Mouse (Mus musculus) limb, embryonic 13.5 days (tissue): ENCODE data around the gene Crybg1. TPM values are rescaled to one million over a fixed set of nuclear protein-coding genes. Genes with fewer than 3 reads are reported as not detected.

Experiments
- ATAC-seq: fragments of 200-750 bp; cut with Nextera tagmentation; 2 replicates; pipeline ENCODE4 v1.8.0; 2017; ENCODE audit warnings: low read depth, moderate number of reproducible peaks, moderate TSS enrichment; ENCODE audit not compliant: low FRiP score
- H3K27ac ChIP-seq: fragments of 300-500 bp; sonication (generic); 2 replicates; pipeline ENCODE4 v1.5.1; 2015; ENCODE audit warnings: inconsistent platforms, mild to moderate bottlenecking, moderate library complexity
- H3K27me3 ChIP-seq: fragments of 300-500 bp; sonication (generic); 2 replicates; pipeline ENCODE4 v1.6.1; 2015; ENCODE audit warnings: mild to moderate bottlenecking, inconsistent platforms
- H3K36me3 ChIP-seq: fragments of 300-500 bp; sonication (generic); 2 replicates; pipeline ENCODE4 v1.6.1; 2015; ENCODE audit warnings: inconsistent platforms, mild to moderate bottlenecking, moderate library complexity
- H3K4me1 ChIP-seq: fragments of 300-500 bp; sonication (generic); 2 replicates; pipeline ENCODE4 v1.6.1; 2015; ENCODE audit warnings: inconsistent platforms
- H3K4me2 ChIP-seq: fragments of 300-500 bp; sonication (generic); replicated peaks from 2 replicates; pipeline ENCODE4 v1.6.1; 2015; ENCODE audit warnings: inconsistent platforms, mild to moderate bottlenecking, moderate library complexity
- H3K4me3 ChIP-seq: fragments of 300-500 bp; sonication (generic); 2 replicates; pipeline ENCODE4 v1.5.1; 2015; ENCODE audit warnings: moderate library complexity, mild to moderate bottlenecking, inconsistent platforms
- H3K9ac ChIP-seq: fragments of 300-500 bp; sonication (generic); 2 replicates; pipeline ENCODE4 v1.6.1; 2015; ENCODE audit warnings: mild to moderate bottlenecking, inconsistent platforms
- H3K9me3 ChIP-seq: fragments of 300-500 bp; sonication (generic); 2 replicates; pipeline ENCODE4 v1.6.1; 2016; ENCODE audit warnings: inconsistent platforms
- WGBS: fragments of 180-500 bp; shearing (Covaris S2); methylation state at CpG from one replicate; pipeline ENCODE4 v1.1.7; 2015; 5-methylcytosine and 5-hydroxymethylcytosine counted together
- polyA plus RNA-seq: library from polyadenylated mRNA; unstranded; fragments of >200 nt; fragmentation: Nextera tagmentation; extraction: Ambion mirVana; gene quantifications from 2 replicates; pipeline ENCODE4 v1.2.1, GENCODE M21; 2015

Gene Crybg1
- polyA plus RNA-seq, result 1.0 TPM in 2 replicates

GRCm38 (mm10) chr10:44148337-44149317 is at the start of gene Crybg1:
Crybg1 (minus strand) TSS chr10:44148853.
- H3K9ac ChIP-seq, result peak within 1 kb of the TSS; percentile 59

GRCm38 (mm10) chr10:44177365-44177764 is 28.7 kb upstream of the Crybg1 start:
- Histone ChIP-seq H3K27me3 (no peaks in the 10 kb centered on the region), H3K4me2 (no peak overlapping the region), H3K9ac (no peak overlapping the region), H3K36me3 (no peaks in the 10 kb centered on the region), H3K27ac (peak overlapping the region; percentile 33; the same call in 1 of the 2 replicates), H3K4me3 (no peak overlapping the region), H3K4me1 (peaks cover 6% of the 10 kb centered on the region), H3K9me3 (no peaks in the 10 kb centered on the region)
- ATAC-seq, result peak; percentile 76; the same call in 1 of the 2 replicates
- 2% methylated on average over 1 of the region's 1 CpGs for WGBS

More at GRCm38 (mm10) chr10:44148337-44149317, at the start of gene Crybg1:
- Histone ChIP-seq H3K27me3 (peaks cover 3% of the 10 kb centered on the region; the same call in 1 of the 2 replicates), H3K4me2 (peak within 1 kb of the TSS; percentile 84), H3K9me3 (no peaks in the 10 kb centered on the region), H3K4me1 (peaks cover 17% of the 10 kb centered on the region), H3K36me3 (no peaks in the 10 kb centered on the region), H3K27ac (no peak within 1 kb of the TSS), H3K4me3 (peak within 1 kb of the TSS; percentile 47)
- 3% methylated on average over 53 of the region's 53 CpGs for WGBS
- ATAC-seq, result peak; percentile 75

GRCm38 (mm10) chr10:44176548-44176947 is 27.9 kb upstream of the Crybg1 start:
- Histone ChIP-seq H3K9ac (no peak overlapping the region), H3K36me3 (no peaks in the 10 kb centered on the region), H3K4me2 (no peak overlapping the region), H3K27ac (no peak overlapping the region), H3K4me3 (no peak overlapping the region), H3K4me1 (peaks cover 9% of the 10 kb centered on the region), H3K27me3 (no peaks in the 10 kb centered on the region), H3K9me3 (no peaks in the 10 kb centered on the region)
- no peak for ATAC-seq

- H3K36me3 ChIP-seq, result no peaks in the 10 kb centered on the region
- no peak overlapping the region for H3K9ac ChIP-seq
- no peak overlapping the region for H3K4me3 ChIP-seq
- ATAC-seq, result no peak
- peaks cover 10% of the 10 kb centered on the region for H3K4me1 ChIP-seq
- no peaks in the 10 kb centered on the region for H3K9me3 ChIP-seq
- no peak overlapping the region for H3K4me2 ChIP-seq
- WGBS, result 93% methylated on average over 5 of the region's 5 CpGs
- no peaks in the 10 kb centered on the region for H3K27me3 ChIP-seq
- no peak overlapping the region for H3K27ac ChIP-seq
Measured at GRCm38 (mm10) chr10:44176120-44176519, 27.5 kb upstream of the Crybg1 start.

GRCm38 (mm10) chr10:44170145-44170544 is 21.5 kb upstream of the Crybg1 start:
- Histone ChIP-seq H3K27ac (no peak overlapping the region), H3K36me3 (no peaks in the 10 kb centered on the region), H3K9me3 (no peaks in the 10 kb centered on the region), H3K4me1 (peaks cover 4% of the 10 kb centered on the region; the same call in 1 of the 2 replicates), H3K4me2 (no peak overlapping the region), H3K4me3 (no peak overlapping the region), H3K27me3 (no peaks in the 10 kb centered on the region), H3K9ac (no peak overlapping the region)
- no peak for ATAC-seq
- 89% methylated on average over 12 of the region's 12 CpGs for WGBS

- ATAC-seq, result no peak
- no peaks in the 10 kb centered on the region for H3K27me3 ChIP-seq
- no peaks in the 10 kb centered on the region for H3K9me3 ChIP-seq
Measured at GRCm38 (mm10) chr10:44167061-44167460, 18.4 kb upstream of the Crybg1 start.

GRCm38 (mm10) chr10:44164258-44164975 is 15.8 kb upstream of the Crybg1 start:
- Histone ChIP-seq H3K4me2 (no peak overlapping the region), H3K9ac (no peak overlapping the region), H3K4me3 (no peak overlapping the region), H3K4me1 (no peaks in the 10 kb centered on the region), H3K36me3 (no peaks in the 10 kb centered on the region), H3K27ac (no peak overlapping the region), H3K27me3 (no peaks in the 10 kb centered on the region), H3K9me3 (no peaks in the 10 kb centered on the region)
- WGBS, result 73% methylated on average over 8 of the region's 8 CpGs
- ATAC-seq, result no peak

More at GRCm38 (mm10) chr10:44167061-44167460, 18.4 kb upstream of the Crybg1 start:
- no peaks in the 10 kb centered on the region for H3K36me3 ChIP-seq
- no peak overlapping the region for H3K9ac ChIP-seq
- H3K4me3 ChIP-seq, result no peak overlapping the region
- H3K4me2 ChIP-seq, result no peak overlapping the region
- peaks cover 4% of the 10 kb centered on the region; the same call in 1 of the 2 replicates for H3K4me1 ChIP-seq
- WGBS, result 81% methylated on average over 5 of the region's 5 CpGs
- no peak overlapping the region for H3K27ac ChIP-seq

- no peak overlapping the region for H3K9ac ChIP-seq
- H3K27me3 ChIP-seq, result no peaks in the 10 kb centered on the region
- H3K4me2 ChIP-seq, result no peak overlapping the region
- no peak overlapping the region for H3K4me3 ChIP-seq
- H3K36me3 ChIP-seq, result no peaks in the 10 kb centered on the region
- H3K9me3 ChIP-seq, result no peaks in the 10 kb centered on the region
- ATAC-seq, result no peak
- H3K27ac ChIP-seq, result no peak overlapping the region
- no peaks in the 10 kb centered on the region for H3K4me1 ChIP-seq
- WGBS, result 92% methylated on average over 4 of the region's 4 CpGs
Measured at GRCm38 (mm10) chr10:44163028-44163427, 14.4 kb upstream of the Crybg1 start.

GRCm38 (mm10) chr10:44160150-44160549 is 11.5 kb upstream of the Crybg1 start:
- Histone ChIP-seq H3K4me1 (no peaks in the 10 kb centered on the region), H3K27ac (no peak overlapping the region), H3K27me3 (no peaks in the 10 kb centered on the region), H3K4me3 (no peak overlapping the region), H3K4me2 (no peak overlapping the region), H3K36me3 (no peaks in the 10 kb centered on the region), H3K9ac (no peak overlapping the region), H3K9me3 (no peaks in the 10 kb centered on the region)
- no peak for ATAC-seq
- 50% methylated on average over 4 of the region's 4 CpGs for WGBS

GRCm38 (mm10) chr10:44157489-44157888 is 8.8 kb upstream of the Crybg1 start:
- Histone ChIP-seq H3K9me3 (no peaks in the 10 kb centered on the region), H3K4me2 (no peak overlapping the region), H3K36me3 (no peaks in the 10 kb centered on the region), H3K9ac (no peak overlapping the region), H3K4me3 (no peak overlapping the region), H3K27ac (no peak overlapping the region), H3K27me3 (no peaks in the 10 kb centered on the region), H3K4me1 (no peaks in the 10 kb centered on the region)
- WGBS, result 14% methylated on average over 2 of the region's 2 CpGs
- no peak for ATAC-seq

- H3K4me3 ChIP-seq, result no peak overlapping the region
- no peak overlapping the region for H3K27ac ChIP-seq
- WGBS, result 88% methylated on average over 2 of the region's 2 CpGs
- H3K27me3 ChIP-seq, result peaks cover 3% of the 10 kb centered on the region; the same call in 1 of the 2 replicates
- ATAC-seq, result no peak
- no peaks in the 10 kb centered on the region for H3K9me3 ChIP-seq
- no peak overlapping the region for H3K4me2 ChIP-seq
- H3K9ac ChIP-seq, result no peak overlapping the region
- peaks cover 17% of the 10 kb centered on the region for H3K4me1 ChIP-seq
- H3K36me3 ChIP-seq, result no peaks in the 10 kb centered on the region
Measured at GRCm38 (mm10) chr10:44150501-44150900, 1.8 kb upstream of the Crybg1 start.

- 72% methylated on average over 10 of the region's 10 CpGs for WGBS
Measured at GRCm38 (mm10) chr10:44143401-44143800, 5.3 kb downstream of the Crybg1 start.

More at GRCm38 (mm10) chr10:44143401-44143800, 5.3 kb downstream of the Crybg1 start:
- no peaks in the 10 kb centered on the region for H3K36me3 ChIP-seq
- no peaks in the 10 kb centered on the region for H3K9me3 ChIP-seq
- H3K27ac ChIP-seq, result no peak overlapping the region
- no peak overlapping the region for H3K4me2 ChIP-seq
- no peak for ATAC-seq
- H3K4me1 ChIP-seq, result peaks cover 5% of the 10 kb centered on the region
- H3K9ac ChIP-seq, result no peak overlapping the region
- peaks cover 1% of the 10 kb centered on the region; the same call in 1 of the 2 replicates for H3K27me3 ChIP-seq
- H3K4me3 ChIP-seq, result no peak overlapping the region
